Mouse (Mus musculus): ENCODE results near the gene Taf6. TPM values are rescaled to one million over a fixed set of nuclear protein-coding genes. Genes with fewer than 3 reads are reported as not detected.

Taf6 gene
- total RNA-seq, 2 experiments from 2014 or later = 33.0 to 35.8 TPM

DNA sequence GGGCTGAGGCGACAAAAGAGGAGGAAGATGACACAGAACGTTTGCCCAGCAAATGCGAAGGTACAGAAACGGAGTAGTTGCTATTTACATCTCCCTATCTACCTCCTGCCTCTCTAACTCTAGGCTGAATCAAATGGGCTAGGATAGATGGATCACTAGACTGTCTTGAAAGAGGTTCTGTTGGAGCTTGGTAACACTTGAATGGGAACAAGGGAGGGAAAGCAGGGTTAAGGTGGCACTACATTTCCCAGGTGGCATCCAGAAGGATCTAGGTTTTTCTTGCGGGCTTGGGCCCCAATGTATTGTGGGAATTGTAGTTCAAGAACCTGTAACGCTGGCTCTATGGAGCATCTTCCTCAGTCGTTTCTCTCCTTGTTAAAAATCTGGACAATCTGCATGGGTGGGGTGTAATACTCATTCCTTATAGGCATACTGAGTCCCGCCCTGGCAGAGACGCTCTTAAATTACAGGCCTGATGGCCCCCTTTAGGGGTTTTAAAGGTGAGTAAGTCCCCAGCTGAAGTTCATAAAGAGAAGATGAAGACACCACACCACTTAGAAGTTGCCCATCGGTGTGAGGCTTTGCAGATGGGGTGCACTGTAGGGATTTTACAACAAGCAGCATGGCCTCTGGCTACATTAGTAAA, 533 bp upstream of the Taf6 start:
- intact Hi-C loops (cut with DNase I) = loop anchor here (1.0 kb wide), 2 partner anchors 11 to 26 kb away; partner anchors contain the start of gene Cops6
- DNase-seq (ENCODE audit: low spot score in 2 of 2) = peak; percentile 78 to 84

DNA sequence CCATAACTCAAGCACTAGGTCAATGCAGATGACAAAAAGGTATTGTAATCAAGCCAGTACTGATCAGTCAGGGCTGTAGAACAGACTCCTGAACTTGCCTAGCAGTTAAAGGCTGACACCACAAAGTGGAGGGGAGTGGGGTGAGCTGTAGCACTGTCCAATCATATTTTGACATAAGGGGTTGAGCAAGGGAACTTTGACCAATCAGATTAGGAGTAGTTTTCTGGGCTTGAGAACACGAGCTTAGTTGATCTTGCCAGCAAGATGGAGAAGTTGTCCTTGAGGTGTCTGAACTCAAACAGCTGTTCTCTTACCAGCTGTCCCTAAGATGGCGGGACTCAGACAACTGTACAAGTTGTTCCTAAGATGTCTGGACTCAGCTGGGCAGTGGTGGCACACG, 14.0 kb downstream of the Taf6 start:
- no peak for DNase-seq (ENCODE audit: low spot score in 2 of 2)
- intact Hi-C loops (cut with DNase I) = no loop called here

DNA sequence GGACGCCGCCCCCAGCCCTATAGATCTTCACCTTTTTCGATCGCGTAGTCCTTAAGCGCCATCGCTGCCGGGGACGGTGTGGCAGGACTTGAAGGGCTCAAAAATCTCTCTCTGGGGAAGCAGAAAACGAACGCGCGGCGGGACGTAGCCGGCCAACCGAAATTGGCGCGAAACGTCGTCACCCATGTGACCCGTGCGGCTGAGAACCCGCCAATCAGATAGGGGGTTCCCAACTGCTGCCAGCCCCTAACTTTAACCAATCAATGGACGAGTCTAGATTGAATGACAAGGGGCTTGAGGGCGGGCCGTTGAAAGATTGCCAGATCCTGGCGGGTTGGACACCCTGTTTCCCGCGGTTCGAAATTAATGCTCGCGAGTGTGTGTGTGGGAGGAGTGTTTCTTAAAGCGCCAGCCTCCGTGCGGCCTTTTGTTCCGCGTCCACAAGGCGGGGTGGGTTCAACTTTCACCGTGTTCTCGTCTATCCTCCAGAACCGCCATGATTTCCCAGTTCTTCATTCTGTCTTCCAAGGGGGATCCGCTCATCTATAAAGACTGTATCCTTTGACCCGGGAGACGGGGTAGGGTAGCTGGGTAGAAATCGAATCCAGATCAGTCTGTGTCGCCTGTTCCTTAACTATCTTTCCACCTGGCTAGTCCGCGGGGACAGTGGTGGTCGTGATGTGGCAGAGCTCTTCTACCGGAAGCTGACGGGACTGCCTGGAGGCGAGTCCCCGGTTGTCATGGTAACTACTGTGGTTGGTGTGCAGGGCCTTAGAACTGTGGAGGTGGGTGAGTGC, 15.4 kb downstream of the Taf6 start, which contains the start of the genes Ap4m1 and Mcm7:
Gene Ap4m1, plus strand, starts transcription at position 308 of the 797 bp plus-strand sequence.
Gene Mcm7, minus strand, starts transcription at position 728 of the 797 bp plus-strand sequence.
- intact Hi-C loops (cut with DNase I) = no loop called here
- peak; percentile 97 to 99 for DNase-seq (ENCODE audit: low spot score in 2 of 2)

DNA sequence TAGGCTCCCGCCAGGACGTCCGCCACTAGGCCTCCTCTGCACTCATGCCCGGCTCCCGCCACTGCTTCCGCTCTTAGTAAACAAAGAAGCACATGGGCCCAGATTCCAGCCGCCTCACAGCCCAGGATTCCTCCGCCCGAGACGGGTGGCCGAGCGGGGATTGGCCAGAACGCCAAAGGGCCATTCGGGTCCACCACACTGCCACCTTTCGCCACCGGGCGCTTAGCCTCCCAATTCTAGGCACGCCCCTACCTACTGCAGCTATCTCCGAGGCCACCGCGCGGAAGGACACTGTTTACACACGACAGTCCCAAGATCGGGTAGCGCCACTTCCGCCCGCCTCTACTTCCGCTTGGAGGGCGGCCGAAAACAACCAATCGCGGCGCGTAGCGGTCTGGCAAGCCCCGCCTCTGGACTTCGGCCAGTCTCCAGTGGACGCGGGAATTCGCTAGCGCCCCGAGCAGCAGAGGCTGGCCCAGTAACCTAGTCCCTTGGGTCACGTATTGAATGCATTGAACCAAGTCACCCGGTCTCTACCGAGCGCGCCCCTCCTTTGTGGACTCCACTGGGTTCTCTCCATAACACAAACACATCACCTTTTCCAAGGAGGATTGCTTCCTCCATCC, 16.2 kb downstream of the Taf6 start:
- intact Hi-C loops (cut with DNase I) = no loop called here
- DNase-seq (ENCODE audit: low spot score in 2 of 2) = peak; percentile 95 to 97

DNA sequence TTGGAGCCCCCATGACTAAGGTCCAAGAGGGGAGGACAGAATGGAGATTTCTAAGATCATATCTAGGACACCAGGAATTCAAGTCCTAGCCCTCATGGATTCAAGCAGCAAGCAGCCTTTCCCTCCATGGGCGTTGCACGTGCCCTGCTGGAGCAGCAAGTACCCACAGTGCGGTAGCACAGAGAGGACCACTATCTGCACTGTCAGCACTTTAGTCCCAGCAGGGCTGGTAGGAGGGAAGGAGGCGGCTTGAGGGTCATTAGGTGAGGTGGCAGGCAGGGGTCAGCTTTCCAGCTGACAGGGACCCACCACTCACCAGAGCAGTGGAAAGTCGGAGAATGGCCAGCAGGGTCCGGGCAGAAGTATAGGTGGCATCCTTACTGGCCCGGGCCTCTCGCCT, 21.7 kb downstream of the Taf6 start:
- no peak for DNase-seq (ENCODE audit: low spot score in 2 of 2)
- intact Hi-C loops (cut with DNase I) = no loop called here

DNA sequence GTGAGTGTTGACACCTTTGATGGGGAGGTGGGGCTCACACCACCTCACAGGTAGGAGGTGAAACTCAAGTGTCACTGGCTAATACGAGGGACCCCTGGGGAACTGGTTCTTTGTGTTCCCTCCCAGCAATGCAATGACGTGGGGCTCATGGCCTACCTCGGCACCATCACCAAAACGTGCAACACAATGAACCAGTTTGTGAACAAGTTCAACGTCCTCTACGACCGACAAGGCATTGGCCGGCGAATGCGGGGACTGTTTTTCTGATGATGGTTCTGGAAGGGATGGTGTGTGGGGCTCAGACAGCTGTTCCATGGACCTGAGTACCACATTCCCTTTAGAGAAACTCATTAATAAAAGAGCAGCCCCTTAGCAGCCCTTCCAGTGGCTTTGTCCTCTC, 23.6 kb downstream of the Taf6 start:
- DNase-seq (ENCODE audit: low spot score in 2 of 2) = no peak
- intact Hi-C loops (cut with DNase I) = no loop called here

DNA sequence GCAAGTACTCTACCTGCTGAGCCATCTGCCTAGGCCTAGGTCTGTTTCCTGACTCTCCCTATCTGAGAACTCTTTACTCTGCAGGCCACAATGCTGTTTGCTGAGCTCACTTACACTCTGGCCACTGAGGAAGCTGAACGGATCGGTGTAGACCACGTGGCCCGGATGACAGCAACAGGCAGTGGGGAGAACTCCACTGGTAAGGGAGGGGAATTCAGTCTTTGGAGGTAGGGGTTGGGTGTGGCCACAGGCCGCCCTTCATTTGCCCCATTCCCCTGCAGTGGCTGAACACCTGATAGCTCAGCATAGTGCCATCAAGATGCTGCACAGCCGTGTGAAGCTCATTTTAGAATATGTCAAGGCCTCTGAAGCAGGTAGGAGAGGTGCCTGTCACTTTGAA, 24.2 kb downstream of the Taf6 start:
- intact Hi-C loops (cut with DNase I) = no loop called here
- DNase-seq (ENCODE audit: low spot score in 2 of 2) = no peak

DNA sequence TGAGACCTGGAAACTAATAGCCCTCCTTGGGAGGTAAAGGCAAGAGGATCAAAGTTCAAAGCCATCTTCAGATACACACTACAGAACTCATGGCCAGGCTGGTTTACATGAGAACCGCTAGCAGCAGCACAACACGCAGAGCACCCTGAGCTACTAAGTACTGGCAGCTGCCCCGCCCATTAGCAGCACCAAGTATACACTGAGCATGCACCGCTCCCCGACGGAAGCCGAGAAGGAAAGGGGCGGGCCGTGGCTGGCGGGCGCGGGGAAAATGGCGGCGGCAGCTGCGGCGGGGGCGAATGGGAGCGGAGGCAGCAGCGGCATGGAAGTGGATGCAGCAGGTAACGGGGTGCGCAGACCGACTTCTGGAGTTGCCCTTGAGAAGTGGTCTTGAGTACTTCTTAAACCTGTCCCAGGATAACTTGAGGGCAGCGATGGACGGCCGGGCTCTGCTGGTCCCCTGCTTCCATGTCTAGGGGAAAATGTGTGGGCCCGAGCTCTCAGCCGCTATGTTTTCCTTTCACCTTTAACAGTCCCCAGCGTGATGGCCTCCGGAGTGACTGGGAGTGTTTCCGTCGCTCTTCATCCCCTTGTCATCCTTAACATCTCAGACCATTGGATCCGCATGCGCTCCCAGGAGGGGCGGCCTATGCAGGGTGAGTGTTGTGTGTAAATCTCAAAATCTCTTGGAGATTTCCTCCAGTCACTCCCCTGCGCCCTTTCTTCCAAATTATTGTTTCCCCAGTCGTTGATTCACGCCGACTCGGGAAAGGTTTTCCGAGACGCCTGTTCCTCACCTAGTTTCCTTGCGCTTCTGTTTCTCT, 26.2 kb downstream of the Taf6 start, which contains the start of gene Cops6:
Gene Cops6, plus strand, starts transcription at position 230 of the 824 bp plus-strand sequence.
- peak; percentile 94 to 95 for DNase-seq (ENCODE audit: low spot score in 2 of 2)
- intact Hi-C loops (cut with DNase I) = loop anchor here (1.0 kb wide), 1 partner anchor 26 kb away; the partner anchor contains the start of genes Cnpy4 and Taf6

DNA sequence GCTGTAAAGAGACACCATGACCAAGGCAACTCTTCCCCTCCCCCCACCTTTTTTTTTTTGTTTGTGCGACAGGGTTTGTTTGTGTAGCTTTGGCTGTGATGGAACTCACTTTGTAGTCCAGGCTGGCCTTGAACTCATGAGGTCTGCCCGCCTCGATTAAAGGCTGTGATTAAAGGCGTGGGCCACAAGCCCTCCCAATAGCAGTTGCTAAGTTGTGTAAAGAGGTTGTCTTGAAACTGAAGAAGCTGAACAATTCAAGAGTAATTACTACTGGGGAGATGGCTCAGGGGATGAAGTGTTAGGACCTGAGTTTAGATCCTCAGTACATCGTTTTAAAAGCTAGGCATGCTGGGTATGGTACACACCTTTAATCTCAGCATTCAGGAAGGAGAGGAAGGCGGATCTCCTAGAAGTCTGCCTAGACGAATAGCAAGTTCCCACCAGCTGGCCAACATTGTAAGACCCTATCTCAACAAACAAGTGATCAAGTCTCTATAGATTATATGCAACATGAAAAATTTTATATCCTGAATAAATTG, 27.0 kb downstream of the Taf6 start:
- no peak for DNase-seq (ENCODE audit: low spot score in 2 of 2)
- intact Hi-C loops (cut with DNase I) = no loop called here

DNA sequence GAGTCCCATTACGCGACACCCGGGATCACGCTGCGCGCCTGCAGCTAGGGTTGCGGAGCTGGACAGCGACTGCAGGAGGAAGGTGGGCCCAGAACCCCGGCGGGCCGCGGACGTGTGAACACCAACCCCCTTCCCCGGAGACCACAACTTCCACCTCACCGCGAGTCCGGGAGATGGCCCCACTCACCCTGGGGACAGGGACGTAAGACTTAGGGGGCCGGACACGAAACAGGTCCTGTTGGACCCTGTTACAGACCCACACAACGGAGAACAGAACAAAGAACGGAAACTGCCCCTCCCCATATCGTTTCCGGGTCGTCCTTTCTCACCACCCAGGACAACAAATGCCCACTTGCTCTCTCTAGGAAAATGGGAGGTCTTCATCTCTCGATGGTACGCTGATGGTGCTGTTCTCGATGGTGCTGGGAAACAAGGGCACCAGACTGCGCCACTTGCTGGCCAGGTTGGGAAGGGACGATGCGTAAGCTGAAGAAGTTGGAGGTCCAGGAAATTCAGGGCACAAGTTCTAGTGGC, 31.7 kb downstream of the Taf6 start, which contains the start of gene Zfp113:
Gene Zfp113, minus strand, starts transcription at position 302 of the 534 bp plus-strand sequence.
- DNase-seq (ENCODE audit: low spot score in 2 of 2) = peak; percentile 89 to 96
- intact Hi-C loops (cut with DNase I) = loop anchor here (5.0 kb wide), 1 partner anchor 368 kb away; the partner anchor contains the start of genes Mepce and Zcwpw1

DNA sequence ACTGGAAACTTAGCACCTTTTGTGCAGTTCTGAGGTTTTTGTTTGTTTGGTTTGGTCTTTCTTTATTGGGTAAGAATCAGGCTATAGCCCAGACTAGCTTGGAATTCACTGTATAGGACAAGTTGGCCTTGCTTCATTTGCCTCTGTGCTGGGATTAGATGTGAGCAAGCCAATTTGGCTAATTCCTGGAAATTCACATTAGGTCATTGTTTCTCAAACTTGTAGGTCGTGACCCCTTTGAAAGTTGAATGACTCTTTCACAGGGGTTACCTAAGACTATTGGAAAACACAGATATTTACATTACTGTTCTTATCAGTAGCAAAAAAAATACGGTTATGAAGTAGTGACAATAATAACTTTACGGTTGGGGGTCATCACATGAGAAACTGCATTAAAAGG, 32.9 kb downstream of the Taf6 start:
- intact Hi-C loops (cut with DNase I) = no loop called here
- no peak for DNase-seq (ENCODE audit: low spot score in 2 of 2)

DNA sequence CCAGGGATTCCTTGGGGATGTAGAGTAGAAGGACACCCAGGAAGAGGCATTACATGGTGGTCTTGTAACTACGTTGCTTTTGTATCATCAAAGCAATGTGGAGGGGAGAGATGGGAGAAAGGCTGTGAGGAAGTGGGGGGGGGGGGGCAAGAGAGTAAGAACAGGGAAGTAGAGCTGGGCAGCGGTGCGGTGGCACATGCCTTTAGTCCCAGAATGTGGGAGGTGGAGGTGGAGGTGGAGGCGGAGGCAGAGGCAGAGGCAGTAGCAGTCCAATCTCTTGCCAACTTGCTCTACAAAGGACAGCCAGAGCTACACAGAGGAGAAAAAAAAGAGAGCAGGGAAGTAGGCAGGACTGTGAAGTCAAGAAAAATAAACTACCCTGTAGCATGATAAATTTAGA, 48.7 kb downstream of the Taf6 start:
- DNase-seq (ENCODE audit: low spot score in 2 of 2) = no peak
- intact Hi-C loops (cut with DNase I) = no loop called here

DNA sequence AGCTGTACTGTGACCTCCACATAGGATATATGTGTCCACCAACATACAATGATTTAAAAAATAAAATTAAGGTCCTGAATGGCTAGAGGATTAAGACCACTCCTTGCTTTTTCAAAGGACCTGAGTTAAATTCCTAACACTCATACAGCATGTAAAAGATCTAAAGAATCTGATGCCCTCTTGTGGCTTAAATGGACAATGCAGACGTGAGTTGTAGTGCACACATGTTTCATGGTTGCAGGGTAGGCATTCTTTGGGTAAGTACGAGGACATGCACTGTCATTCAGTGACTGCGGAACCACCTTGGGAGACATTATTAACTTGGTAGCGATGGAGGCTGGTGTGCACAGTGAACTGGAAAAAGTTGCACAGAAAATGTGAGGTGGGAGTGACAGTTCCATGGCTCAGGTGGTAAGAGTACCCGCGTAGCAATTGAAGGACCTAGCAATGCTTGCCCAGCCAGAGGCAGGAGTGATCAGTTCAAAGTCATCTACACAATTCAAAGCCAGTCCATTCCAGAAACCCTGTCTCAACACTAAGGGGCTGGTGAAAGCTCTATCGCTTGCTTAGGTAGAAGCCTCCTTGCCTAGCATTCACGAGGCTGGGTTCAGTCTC, 49.2 kb downstream of the Taf6 start:
- peak; percentile 36 to 48 for DNase-seq (ENCODE audit: low spot score in 2 of 2)
- intact Hi-C loops (cut with DNase I) = no loop called here

DNA sequence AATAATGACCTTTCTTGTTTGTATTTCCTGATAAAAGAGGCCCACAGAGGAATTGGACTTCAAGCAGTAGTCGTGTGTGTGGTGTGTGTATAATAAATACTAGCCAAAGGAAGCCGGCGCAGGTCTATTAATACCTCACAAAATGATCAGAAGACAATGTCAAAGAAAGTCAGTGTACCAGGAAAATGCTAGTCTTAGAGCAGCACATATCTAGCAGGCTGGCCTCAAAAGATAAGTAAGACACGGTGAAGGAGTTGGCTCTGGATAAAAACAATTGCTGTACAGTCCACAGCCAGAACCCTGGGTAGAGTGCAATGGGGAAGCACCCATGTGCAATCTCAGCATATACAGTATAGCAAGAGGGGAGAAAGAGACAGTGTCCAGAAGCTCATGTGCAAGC, 50.0 kb downstream of the Taf6 start:
- intact Hi-C loops (cut with DNase I) = no loop called here
- DNase-seq (ENCODE audit: low spot score in 2 of 2) = no peak

DNA sequence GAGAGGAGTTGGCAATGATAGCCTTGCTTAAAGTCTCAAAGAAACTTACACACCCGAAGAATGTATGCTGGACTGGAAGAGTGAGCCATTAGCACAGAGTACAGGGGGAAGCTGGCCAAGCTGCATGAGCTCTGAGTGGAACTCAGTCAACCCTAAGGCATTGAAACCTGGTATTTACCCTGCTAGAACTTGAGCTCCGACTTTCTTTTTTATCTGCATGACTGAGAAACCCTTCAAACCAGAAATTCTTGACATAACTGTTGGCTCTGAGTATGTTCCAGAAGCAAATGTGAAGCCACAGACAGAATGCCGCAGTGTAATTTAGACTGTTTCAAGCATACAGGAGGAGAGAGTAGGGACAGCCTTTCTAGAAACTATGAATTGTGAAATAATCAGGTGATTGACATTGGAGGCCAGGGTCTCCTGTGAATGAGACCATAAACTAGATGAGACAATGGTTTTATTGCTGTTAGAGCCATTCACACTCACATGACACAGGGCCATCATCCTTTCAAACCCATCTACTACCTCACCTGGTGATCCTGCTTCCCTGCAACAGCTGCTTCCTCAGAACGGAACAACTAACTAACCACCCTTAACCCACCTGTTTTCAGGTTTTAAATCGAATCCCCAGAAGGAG, 54.7 kb downstream of the Taf6 start:
- intact Hi-C loops (cut with DNase I) = no loop called here
- DNase-seq (ENCODE audit: low spot score in 2 of 2) = no peak
